Mouse (Mus musculus) urinary bladder, postnatal 14 days (tissue): ENCODE measurements around the gene Ap1b1.
A peak's percentile ranks its signal among the peaks of the same experiment; 100 is the strongest.
"Not testable (repeated sequence)": the region's sequence is repeated elsewhere in the genome, so short reads cannot be mapped to it uniquely, and the experiment has no call there.

ENCODE experiments used
- DNase-seq: peaks from one replicate; pipeline ENCODE4 v3.0.0; 2021; ENCODE audit warnings: low spot score

Gene Ap1b1

DNA sequence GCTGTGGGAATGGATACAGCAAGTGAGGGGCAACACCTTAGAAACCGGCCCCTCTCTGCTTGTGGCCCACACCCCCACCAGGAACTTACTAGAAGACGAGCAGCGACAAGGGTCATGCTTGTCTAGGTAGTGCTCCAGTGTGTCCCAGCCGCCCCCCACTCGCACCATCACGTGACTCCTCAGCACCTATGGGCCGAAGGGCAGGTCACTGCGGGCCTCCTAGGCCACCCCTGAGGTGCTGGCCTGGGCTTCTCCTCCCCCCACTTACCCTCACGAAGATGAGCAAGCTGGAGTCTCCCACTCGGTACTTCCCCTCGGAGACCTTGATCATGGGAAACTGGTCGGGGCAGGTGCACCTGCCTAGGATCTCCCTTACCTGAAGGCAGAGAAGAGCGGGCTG lies 75.7 kb downstream of the Ap1b1 start:
- DNase-seq: no peak

DNA sequence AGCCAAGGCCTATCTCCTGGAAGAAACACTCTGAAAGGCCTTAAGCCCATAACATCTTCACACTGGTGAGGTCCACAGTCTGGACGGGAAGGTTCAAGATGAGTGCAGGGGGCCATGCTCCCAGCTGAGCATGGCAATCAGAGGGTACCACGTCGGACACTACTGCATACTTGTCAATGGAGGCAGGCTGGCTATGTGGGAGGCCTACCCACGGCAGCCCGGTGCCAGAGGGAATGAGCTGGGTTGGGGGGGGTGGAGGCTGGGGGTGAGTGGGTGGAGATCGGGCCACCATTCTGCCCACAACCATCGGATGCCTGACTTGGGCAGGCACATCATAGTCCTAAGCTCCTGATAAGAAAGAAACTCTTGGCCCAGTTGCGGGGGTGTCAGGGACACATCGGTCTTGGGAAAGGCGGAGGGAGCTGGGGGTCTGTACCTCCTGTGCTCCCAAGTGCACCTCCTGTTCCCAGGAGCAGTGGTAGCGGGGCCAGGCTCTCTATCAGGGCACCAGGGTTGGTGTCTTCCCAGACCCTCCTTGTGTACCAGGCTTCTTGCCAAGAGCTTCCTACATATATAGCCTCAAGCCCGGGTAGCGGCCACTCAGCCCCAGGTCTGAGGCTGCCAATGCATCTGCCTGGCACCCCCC lies 76.4 kb downstream of the Ap1b1 start:
- no peak for DNase-seq

DNA sequence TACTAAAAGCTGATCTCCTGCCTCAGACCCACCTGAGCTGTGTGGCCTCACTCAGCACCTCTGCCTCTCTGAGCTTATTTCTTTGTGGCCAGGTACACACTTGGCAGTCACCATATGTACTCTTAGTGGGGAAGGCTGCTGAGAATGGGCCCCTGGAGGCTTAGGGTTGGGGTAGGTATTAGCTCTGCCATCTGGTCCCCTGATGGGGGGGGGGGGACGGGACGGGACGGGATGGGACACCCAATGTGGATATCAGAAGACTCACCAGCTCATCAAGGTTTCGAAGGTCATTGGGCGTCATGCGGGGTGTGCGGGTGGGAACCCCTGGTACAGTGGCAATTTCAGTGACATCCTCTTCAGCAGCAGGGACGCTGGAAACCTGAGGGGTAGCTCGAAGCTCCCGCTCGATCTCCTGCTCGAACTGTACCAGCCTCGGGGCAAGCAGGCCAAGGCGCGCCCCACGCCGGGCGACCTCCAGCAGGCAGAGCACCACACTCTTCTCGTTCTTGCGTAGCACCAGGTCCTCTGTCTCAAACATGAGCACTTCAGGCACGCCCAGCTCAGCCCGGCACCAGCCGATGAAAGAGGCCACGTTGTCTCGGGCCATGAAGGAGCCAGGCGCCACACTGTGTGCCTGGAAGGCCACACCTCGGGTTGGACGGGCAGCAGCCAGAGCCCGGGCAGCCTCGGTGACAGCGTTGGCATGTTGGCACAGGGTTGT lies 77.1 kb downstream of the Ap1b1 start:
- DNase-seq: peak; percentile 39

DNA sequence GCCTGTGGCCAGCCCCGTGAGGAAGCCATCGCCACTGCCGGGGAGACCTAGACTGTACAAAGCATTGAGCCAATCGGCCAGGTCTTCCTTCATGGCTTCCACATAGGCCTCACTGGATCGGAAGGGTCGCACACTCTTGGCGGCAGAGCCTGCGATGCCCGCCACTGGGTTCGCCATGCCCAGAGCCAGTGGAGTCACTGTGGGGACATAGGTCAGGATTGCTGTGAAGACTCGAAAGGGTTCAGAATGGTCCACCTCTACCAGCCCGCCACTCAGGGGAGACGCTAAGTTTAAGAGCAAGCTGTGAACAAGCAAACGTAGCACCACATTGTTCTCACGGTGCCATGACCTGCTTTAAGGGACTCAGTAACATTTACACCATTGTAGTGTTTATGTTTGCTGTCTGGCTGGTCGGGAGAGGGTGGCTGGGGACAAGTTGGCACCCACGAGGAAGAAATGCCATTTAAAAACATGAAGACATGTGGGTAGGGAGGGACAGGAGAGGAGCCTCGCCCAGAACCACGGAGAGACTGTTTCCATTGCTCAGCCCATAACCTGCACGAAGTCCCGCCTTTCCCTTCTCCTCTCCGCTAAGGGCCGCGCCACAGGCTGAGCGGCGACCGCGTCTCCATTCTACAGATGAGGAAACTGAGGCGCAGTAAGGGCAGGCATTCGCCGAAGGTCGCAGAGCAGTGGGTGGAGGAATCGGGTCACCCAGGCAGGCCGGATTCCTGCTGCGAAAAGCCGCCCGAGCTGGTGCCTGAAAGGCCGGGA lies 77.8 kb downstream of the Ap1b1 start:
- no peak for DNase-seq

DNA sequence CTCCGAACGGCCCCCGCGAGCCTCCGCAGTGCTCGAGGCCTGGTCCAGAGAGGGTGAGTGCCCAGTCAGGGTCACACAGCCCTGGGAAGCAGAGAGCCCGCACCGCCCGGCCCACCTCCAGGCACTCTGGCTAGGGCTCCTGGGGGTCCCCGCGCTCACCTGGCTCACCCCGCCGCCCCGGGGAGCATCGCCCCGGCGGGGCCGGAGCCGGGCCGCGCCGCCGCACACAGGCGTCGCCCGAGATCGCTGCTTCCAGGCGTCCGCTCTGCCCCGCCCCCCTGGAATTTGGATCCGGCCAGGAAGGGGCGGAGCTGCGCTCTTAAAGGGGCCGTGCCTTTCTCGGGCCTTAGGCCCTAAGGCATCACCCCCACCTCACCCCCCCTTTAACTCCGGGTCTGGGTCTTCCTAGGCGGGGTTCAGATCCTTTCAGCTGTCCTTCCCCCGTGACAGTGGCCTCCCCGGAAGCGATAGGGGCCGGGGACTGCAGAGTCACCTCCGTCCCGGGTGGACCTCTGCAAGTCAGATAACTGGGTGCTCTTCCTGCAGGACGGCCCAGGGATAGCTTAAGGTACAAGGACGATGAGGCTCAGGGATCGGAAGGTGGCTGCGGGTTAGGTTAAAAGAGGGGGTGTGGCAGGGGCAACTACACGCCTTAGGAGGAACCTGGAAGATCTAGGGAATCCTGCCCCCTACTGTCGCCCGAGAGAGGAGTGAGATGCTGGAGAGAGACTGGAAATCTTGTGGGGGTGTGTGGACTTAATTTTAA lies 78.6 kb downstream of the Ap1b1 start, which contains the start of gene Gas2l1:
Gas2l1 (minus strand) TSS at position 272 of the 766 bp plus-strand sequence.
- DNase-seq: peak; percentile 93

DNA sequence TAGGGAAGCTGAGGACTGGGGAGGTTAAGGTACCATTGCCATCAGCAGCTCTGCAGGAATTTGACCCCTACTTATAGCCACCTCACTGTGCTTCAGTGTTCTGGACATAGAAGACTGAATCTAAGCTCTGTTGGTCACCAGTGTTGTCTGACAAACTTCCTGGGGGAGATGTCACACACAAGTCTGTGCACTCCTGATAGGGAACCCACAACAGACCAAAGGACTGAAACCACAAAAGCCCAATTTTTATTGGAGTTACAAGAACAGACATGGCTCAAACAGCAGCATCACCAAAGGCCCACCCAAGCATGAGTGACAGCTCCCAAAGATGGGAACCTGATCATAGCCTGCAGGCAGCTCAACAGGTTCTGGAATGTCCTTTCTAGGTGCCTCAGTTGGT lies 80.4 kb downstream of the Ap1b1 start:
- DNase-seq: no peak

DNA sequence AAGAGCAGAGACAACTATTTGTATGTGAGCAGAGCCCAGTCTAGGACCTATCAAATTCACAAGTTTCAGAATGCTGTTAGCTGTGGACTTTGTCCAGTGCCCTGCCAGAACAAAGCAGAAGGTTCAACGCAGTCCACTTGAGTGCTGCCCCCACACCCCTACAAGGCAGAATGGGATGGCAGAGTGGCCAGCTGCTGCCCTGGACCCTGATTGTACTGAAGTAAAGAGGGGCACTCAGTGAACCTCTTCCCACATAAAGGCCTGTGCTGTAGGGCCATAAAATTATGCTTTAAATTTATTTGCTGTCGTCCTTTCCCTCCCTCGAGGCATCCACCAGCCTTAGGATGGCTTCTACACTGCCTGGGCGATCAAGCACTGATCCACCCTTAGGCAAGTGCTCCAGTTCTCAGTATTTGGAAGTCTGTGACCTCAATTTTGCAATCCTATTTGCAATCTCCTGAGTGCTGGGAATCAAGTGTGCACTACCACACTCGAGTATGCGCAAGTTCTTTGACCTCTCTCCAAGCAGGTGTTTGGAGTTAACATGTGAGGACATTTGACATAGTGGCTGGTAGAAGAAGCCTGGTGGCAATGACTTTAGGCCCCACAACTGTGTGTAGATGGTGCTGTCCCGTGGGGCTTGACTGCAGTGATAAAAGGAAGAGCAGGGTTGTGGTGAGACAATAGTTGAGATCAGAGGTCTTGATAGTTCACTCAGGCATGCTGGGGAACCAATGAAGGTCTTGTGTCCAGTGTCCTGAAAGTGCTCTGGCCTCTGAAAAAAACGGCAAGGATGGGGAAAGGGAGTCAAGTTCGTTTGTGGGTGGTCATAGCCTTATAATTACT lies 81.7 kb downstream of the Ap1b1 start:
- no peak for DNase-seq

DNA sequence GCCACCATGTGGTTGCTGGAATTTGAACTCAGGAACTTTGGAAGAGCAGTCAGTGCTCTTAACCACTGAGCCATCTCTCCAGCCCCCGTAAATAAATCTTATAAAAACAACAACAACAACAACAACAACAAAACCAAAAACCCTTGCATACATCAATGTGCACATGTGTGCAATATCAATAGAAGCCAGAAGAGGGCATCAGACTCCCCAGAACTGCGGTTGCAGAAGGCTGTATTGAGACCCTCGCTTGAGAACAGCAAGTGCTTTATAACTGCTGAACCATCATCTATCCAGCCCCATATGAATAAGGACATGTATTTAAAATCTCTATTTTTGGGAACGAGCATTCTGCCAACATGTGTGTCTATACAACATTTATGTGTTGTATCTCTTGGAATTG lies 88.3 kb downstream of the Ap1b1 start:
- no peak for DNase-seq

DNA sequence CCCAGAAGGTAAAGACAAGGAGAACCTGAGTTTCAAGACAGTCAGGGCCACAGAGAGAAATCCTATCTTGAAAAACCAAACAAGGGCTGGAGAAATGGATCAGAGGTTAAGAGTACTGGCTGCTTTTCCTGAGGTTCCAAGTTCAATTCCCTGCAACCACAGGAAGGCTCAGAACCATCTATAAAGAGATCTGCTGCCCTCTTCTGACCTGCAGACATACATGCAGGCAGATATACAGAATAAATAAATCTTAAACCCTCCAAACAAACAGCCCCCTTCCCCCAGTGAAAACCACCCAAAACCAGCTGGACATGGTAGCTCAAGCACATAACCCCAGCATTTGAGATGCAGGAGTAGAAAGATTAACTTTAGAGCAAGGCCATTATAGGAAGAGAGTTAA lies 89.1 kb downstream of the Ap1b1 start:
- DNase-seq: no peak

DNA sequence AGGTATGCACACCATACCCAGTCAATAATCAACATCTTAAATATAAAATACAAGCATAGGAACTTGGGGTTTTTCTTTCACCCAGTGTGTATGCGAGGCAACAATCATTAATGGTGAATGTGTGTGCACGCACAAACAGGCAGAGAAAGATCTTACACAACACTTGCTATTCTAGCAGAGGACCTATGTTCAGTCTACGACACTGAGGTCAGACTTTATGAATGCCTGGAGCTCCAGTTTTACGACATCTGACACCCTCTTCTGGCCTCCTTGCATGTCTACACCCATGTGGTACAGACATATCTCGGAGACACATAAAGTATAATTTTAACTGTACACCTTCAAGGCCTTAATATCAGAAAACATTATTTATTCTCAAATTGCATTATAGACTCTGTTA lies 90.2 kb downstream of the Ap1b1 start:
- not testable (repeated sequence) for DNase-seq

DNA sequence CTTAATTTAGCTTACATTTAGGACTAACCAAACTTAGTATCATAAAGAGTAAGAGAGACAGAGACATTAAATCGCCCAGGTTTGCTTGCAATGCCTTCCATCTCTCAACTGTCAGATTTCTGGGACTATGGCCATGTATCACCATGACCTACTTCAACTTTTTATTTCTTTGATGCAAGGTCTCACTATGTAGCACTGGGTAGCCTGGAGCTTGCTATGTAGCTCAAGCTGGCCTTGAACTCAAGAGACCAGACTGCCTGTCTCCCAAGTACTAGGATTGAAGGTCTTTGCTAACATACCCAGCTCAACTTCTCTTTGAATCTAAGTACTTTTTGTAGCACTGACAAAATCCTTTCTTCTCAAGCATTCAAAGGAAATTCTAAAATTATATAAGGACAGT lies 102.5 kb downstream of the Ap1b1 start:
- no peak for DNase-seq

DNA sequence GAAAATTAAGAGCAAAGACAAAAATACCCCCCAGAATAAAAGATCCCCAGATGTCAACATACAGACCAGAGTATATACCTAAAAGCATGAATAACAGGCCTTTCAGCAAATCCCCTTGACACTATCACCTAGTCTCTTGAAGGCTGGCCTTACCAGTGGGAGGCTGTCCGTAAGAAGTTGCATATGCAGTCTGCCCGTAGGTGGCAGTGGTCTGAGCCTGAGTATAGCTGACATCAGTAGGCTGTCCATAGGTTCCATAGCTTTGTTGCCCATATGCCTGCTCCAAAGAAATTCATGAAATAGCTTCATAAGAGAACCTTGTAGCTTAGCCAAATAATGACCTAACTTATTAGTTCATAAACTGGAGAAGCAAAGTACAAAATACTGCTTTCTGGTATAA lies 105.1 kb downstream of the Ap1b1 start:
- DNase-seq: no peak
